Mouse (Mus musculus) heart, postnatal 0 days (tissue): ENCODE data around the gene Hc. TPM values are rescaled to one million over a fixed set of nuclear protein-coding genes. Genes with fewer than 3 reads are reported as not detected.
A peak's percentile ranks its signal among the peaks of the same experiment; 100 is the strongest.

Source experiments
- ATAC-seq: fragments of 200-750 bp; cut with Nextera tagmentation; 2 replicates; pipeline ENCODE4 v1.8.0; 2017; ENCODE audit warnings: low read depth, moderate number of reproducible peaks, moderate library complexity; ENCODE audit not compliant: insufficient read depth
- DNase-seq: peaks from one replicate; pipeline ENCODE4 v3.0.0-alpha.2; 2016; ENCODE audit warnings: low spot score
- H3K27ac ChIP-seq: fragments of 300-500 bp; sonication (generic); 2 replicates; pipeline ENCODE4 v1.5.1; 2014; ENCODE audit warnings: low read depth, mild to moderate bottlenecking
- H3K27me3 ChIP-seq: fragments of 300-500 bp; sonication (generic); 2 replicates; pipeline ENCODE4 v1.6.1; 2014; ENCODE audit warnings: low read length, mixed read lengths; ENCODE audit not compliant: control insufficient read depth, insufficient read depth
- H3K36me3 ChIP-seq: fragments of 300-500 bp; sonication (generic); replicated peaks from 2 replicates; pipeline ENCODE4 v1.6.1; 2014; ENCODE audit warnings: low read length, mixed read lengths; ENCODE audit not compliant: control insufficient read depth, insufficient read depth
- H3K4me1 ChIP-seq: fragments of 300-500 bp; sonication (generic); 2 replicates; pipeline ENCODE4 v1.6.1; 2014; ENCODE audit warnings: antibody characterized with exemption; ENCODE audit not compliant: control insufficient read depth, insufficient read depth
- H3K4me2 ChIP-seq: fragments of 300-500 bp; sonication (generic); 2 replicates; pipeline ENCODE4 v1.6.1; 2014; ENCODE audit warnings: low read depth, mild to moderate bottlenecking, low read length, moderate library complexity
- H3K4me3 ChIP-seq: fragments of 300-500 bp; sonication (generic); 2 replicates; pipeline ENCODE4 v1.5.1; 2014; ENCODE audit warnings: low read depth, low read length
- H3K9ac ChIP-seq: fragments of 300-500 bp; sonication (generic); replicated peaks from 2 replicates; pipeline ENCODE4 v1.6.1; 2014; ENCODE audit warnings: low read depth, low read length, mixed read lengths
- H3K9me3 ChIP-seq: fragments of 300-500 bp; sonication (generic); replicated peaks from 2 replicates; pipeline ENCODE4 v1.6.1; 2016; ENCODE audit warnings: low read length; ENCODE audit not compliant: control insufficient read depth
- CTCF ChIP-seq: IDR thresholded peaks from 2 replicates; pipeline ENCODE4 v1.5.1; 2016; ENCODE audit warnings: antibody characterized with exemption, control low read depth, low read depth
- EP300 ChIP-seq: IDR thresholded peaks from 2 replicates; pipeline ENCODE4 v1.6.1; 2016; ENCODE audit warnings: antibody characterized with exemption, low read depth
- WGBS: fragments of 180-500 bp; shearing (Covaris S2); extraction: QIAGEN DNeasy Blood & Tissue Kit; methylation state at CpG from one replicate; pipeline ENCODE4 v1.1.7; 2014; 5-methylcytosine and 5-hydroxymethylcytosine counted together
- polyA plus RNA-seq: library from polyadenylated mRNA; unstranded; fragments of >200 nt; fragmentation: Nextera tagmentation; extraction: Ambion mirVana; gene quantifications from 2 replicates; pipeline ENCODE4 v1.2.1, GENCODE M21; 2015
- total RNA-seq: library from RNA; depleted of rRNA; stranded (reverse); fragments of >200 nt; gene quantifications from 2 replicates; pipeline ENCODE4 v1.2.3, GENCODE M21; 2014; ENCODE audit warnings: low replicate concordance

Hc gene
- total and polyA plus RNA-seq, 2 experiments from 2014 or later = 0.04 to 0.12 TPM

- Histone ChIP-seq H3K27me3 (no peaks in the 10 kb centered on the region; the same call in 1 of the 2 replicates), H3K27ac (no peak overlapping the region)
- no peak for TF ChIP-seq EP300
- no peak for TF ChIP-seq CTCF
Measured at GRCm38 (mm10) chr2:34944761-34945160, 116.5 kb downstream of the Hc start.

GRCm38 (mm10) chr2:34943556-34944120, 117.6 kb downstream of the Hc start:
- Histone ChIP-seq H3K27ac (no peak overlapping the region), H3K4me2 (no peak overlapping the region), H3K4me1 (peaks cover 16% of the 10 kb centered on the region), H3K9me3 (no peaks in the 10 kb centered on the region), H3K36me3 (no peaks in the 10 kb centered on the region), H3K9ac (no peak overlapping the region), H3K4me3 (no peak overlapping the region), H3K27me3 (no peaks in the 10 kb centered on the region; the same call in 1 of the 2 replicates)
- WGBS = 82% methylated on average over 13 of the region's 13 CpGs
- no peak for ATAC-seq
- TF ChIP-seq CTCF = no peak
- no peak for TF ChIP-seq EP300
- no peak for DNase-seq

More at GRCm38 (mm10) chr2:34944761-34945160, 116.5 kb downstream of the Hc start:
- DNase-seq (no peak), ATAC-seq (peak; percentile 52; the same call in 1 of the 2 replicates)
- peaks cover 8% of the 10 kb centered on the region for H3K4me1 ChIP-seq
- WGBS = 8% methylated on average over 8 of the region's 8 CpGs
- H3K4me3 ChIP-seq = no peak overlapping the region
- no peaks in the 10 kb centered on the region for H3K9me3 ChIP-seq
- peak overlapping the region; percentile 46 for H3K4me2 ChIP-seq
- H3K36me3 ChIP-seq = no peaks in the 10 kb centered on the region
- H3K9ac ChIP-seq = no peak overlapping the region

GRCm38 (mm10) chr2:34941061-34941675, 120.1 kb downstream of the Hc start:
- no peak for ATAC-seq
- H3K27me3 ChIP-seq = no peaks in the 10 kb centered on the region; the same call in 1 of the 2 replicates
- WGBS = 54% methylated on average over 11 of the region's 11 CpGs

GRCm38 (mm10) chr2:34940246-34940645, 121.0 kb downstream of the Hc start:
- no peak for TF ChIP-seq EP300
- no peak for TF ChIP-seq CTCF

More at GRCm38 (mm10) chr2:34941061-34941675, 120.1 kb downstream of the Hc start:
- TF ChIP-seq EP300 (no peak), CTCF (no peak)
- Histone ChIP-seq H3K36me3 (no peaks in the 10 kb centered on the region), H3K4me3 (no peak overlapping the region), H3K4me2 (no peak overlapping the region), H3K27ac (no peak overlapping the region), H3K4me1 (peaks cover 26% of the 10 kb centered on the region), H3K9ac (no peak overlapping the region), H3K9me3 (no peaks in the 10 kb centered on the region)
- no peak for DNase-seq

GRCm38 (mm10) chr2:34938269-34939208, 122.7 kb downstream of the Hc start:
- Histone ChIP-seq H3K4me1 (peaks cover 19% of the 10 kb centered on the region), H3K27ac (peak overlapping the region; percentile 15; the same call in 1 of the 2 replicates), H3K36me3 (no peaks in the 10 kb centered on the region), H3K27me3 (no peaks in the 10 kb centered on the region; the same call in 1 of the 2 replicates), H3K4me2 (peak overlapping the region; percentile 35; the same call in 1 of the 2 replicates), H3K4me3 (no peak overlapping the region), H3K9me3 (no peaks in the 10 kb centered on the region), H3K9ac (no peak overlapping the region)
- DNase-seq (peak; percentile 50), ATAC-seq (peak; percentile 73)
- 27% methylated on average over 8 of the region's 8 CpGs for WGBS
- TF ChIP-seq CTCF = no peak
- no peak for TF ChIP-seq EP300

More at GRCm38 (mm10) chr2:34940246-34940645, 121.0 kb downstream of the Hc start:
- Histone ChIP-seq H3K4me2 (no peak overlapping the region), H3K9ac (no peak overlapping the region), H3K36me3 (no peaks in the 10 kb centered on the region), H3K27ac (no peak overlapping the region), H3K27me3 (no peaks in the 10 kb centered on the region; the same call in 1 of the 2 replicates), H3K4me3 (no peak overlapping the region), H3K4me1 (peaks cover 25% of the 10 kb centered on the region), H3K9me3 (no peaks in the 10 kb centered on the region)
- 72% methylated on average over 5 of the region's 5 CpGs for WGBS
- DNase-seq (no peak), ATAC-seq (no peak)
